Mouse (Mus musculus) heart, embryonic 12.5 days (tissue): Measurements from ENCODE around the gene Usp54. TPM values are rescaled to one million over a fixed set of nuclear protein-coding genes. Genes with fewer than 3 reads are reported as not detected.
A peak's percentile ranks its signal among the peaks of the same experiment; 100 is the strongest.

Experiments
- ATAC-seq: fragments of 200-750 bp; cut with Nextera tagmentation; 2 replicates; pipeline ENCODE4 v1.8.0; 2017; ENCODE audit warnings: moderate TSS enrichment, moderate library complexity; ENCODE audit not compliant: insufficient number of reproducible peaks, low FRiP score
- H3K27ac ChIP-seq: fragments of 300-500 bp; sonication (generic); 2 replicates; pipeline ENCODE4 v1.5.1; 2016; ENCODE audit warnings: mild to moderate bottlenecking, moderate library complexity; ENCODE audit not compliant: poor library complexity, severe bottlenecking
- H3K27me3 ChIP-seq: fragments of 300-500 bp; sonication (generic); replicated peaks from 2 replicates; pipeline ENCODE4 v1.6.1; 2016; ENCODE audit warnings: mild to moderate bottlenecking, moderate library complexity
- H3K36me3 ChIP-seq: fragments of 300-500 bp; sonication (generic); 2 replicates; pipeline ENCODE4 v1.6.1; 2016; ENCODE audit warnings: mild to moderate bottlenecking, moderate library complexity
- H3K4me1 ChIP-seq: fragments of 300-500 bp; sonication (generic); replicated peaks from 2 replicates; pipeline ENCODE4 v1.6.1; 2016; ENCODE audit warnings: mild to moderate bottlenecking
- H3K4me2 ChIP-seq: fragments of 300-500 bp; sonication (generic); 2 replicates; pipeline ENCODE4 v1.6.1; 2016; ENCODE audit warnings: mild to moderate bottlenecking, moderate library complexity
- H3K4me3 ChIP-seq: fragments of 300-500 bp; sonication (generic); 2 replicates; pipeline ENCODE4 v1.5.1; 2016; ENCODE audit warnings: mild to moderate bottlenecking
- H3K9ac ChIP-seq: fragments of 300-500 bp; sonication (generic); 2 replicates; pipeline ENCODE4 v1.6.1; 2016; ENCODE audit warnings: mild to moderate bottlenecking, moderate library complexity
- H3K9me3 ChIP-seq: fragments of 300-500 bp; sonication (generic); replicated peaks from 2 replicates; pipeline ENCODE4 v1.6.1; 2016; ENCODE audit warnings: mild to moderate bottlenecking, moderate library complexity
- WGBS: fragments of 180-500 bp; shearing (Covaris S2); methylation state at CpG from one replicate; pipeline ENCODE4 v1.1.7; 2016; 5-methylcytosine and 5-hydroxymethylcytosine counted together
- polyA plus RNA-seq: library from polyadenylated mRNA; unstranded; fragments of >200 nt; fragmentation: Nextera tagmentation; extraction: Ambion mirVana; gene quantifications from 2 replicates; pipeline ENCODE4 v1.2.1, GENCODE M21; 2016

The Usp54 gene
- polyA plus RNA-seq, result 7.4 and 7.7 TPM in 2 replicates

GRCm38 (mm10) chr14:20640644-20641437 lies at the start of gene Usp54:
Gene Usp54 (minus strand): TSS chr14:20641063.
- H3K9ac ChIP-seq, result peak within 1 kb of the TSS; percentile 88
- no peaks in the 10 kb centered on the region; the same call in none of the 2 replicates for H3K4me1 ChIP-seq
- no peaks in the 10 kb centered on the region for H3K27me3 ChIP-seq
- H3K9me3 ChIP-seq, result no peaks in the 10 kb centered on the region
- H3K27ac ChIP-seq, result peak within 1 kb of the TSS; percentile 87
- no peaks in the 10 kb centered on the region for H3K36me3 ChIP-seq
- peak within 1 kb of the TSS; percentile 85 for H3K4me2 ChIP-seq
- peak; percentile 95 for ATAC-seq
- WGBS, result under 1% methylated on average over 73 of the region's 73 CpGs
- H3K4me3 ChIP-seq, result peak within 1 kb of the TSS; percentile 79

DNA sequence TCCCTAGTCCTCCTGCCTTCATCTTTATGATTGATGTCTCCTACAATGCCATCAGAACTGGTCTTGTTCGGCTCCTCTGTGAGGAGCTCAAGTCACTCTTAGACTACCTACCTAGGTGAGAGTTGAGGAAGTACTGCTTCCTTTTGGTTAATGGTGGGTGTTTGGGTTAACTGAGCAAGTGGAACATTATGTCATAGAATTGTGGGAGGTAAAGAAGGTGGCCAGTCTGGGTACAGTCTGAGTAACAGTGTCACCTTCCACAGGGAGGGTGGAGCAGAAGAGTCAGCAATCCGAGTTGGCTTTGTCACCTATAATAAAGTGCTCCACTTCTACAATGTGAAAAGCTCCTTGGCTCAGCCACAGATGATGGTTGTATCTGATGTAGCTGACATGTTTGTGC lies 48.1 kb upstream of the Usp54 start:
- no peaks in the 10 kb centered on the region for H3K27me3 ChIP-seq
- H3K36me3 ChIP-seq, result peaks cover 99% of the 10 kb centered on the region
- WGBS, result 88% methylated on average over 2 of the region's 2 CpGs
- no peak overlapping the region for H3K27ac ChIP-seq
- H3K4me1 ChIP-seq, result peaks cover 8% of the 10 kb centered on the region
- ATAC-seq, result no peak
- H3K9ac ChIP-seq, result no peak overlapping the region
- no peaks in the 10 kb centered on the region for H3K9me3 ChIP-seq
- no peak overlapping the region for H3K4me2 ChIP-seq
- no peak overlapping the region for H3K4me3 ChIP-seq

DNA sequence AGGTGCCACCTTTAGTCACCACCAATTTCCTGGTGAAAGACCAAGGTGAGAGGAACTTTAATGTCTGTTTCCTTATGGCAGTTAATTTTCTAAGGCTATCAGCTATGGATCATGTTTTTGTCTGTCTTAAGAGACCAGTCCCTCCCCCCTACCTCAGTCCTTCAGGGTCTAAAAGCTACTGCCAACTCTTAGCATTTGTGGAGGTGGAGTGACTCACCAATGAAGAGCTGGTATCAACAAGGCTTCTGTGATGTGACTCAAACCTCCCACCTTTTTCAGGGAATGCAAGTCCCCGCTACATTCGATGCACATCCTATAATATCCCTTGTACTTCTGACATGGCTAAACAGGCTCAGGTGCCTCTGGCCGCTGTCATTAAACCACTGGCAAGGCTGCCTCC lies 45.7 kb upstream of the Usp54 start:
- 94% methylated on average over 3 of the region's 3 CpGs for WGBS
- no peak overlapping the region for H3K4me3 ChIP-seq
- no peak overlapping the region for H3K27ac ChIP-seq
- peaks cover 98% of the 10 kb centered on the region for H3K36me3 ChIP-seq
- peaks cover 10% of the 10 kb centered on the region for H3K4me1 ChIP-seq
- no peaks in the 10 kb centered on the region for H3K9me3 ChIP-seq
- ATAC-seq, result no peak
- no peaks in the 10 kb centered on the region for H3K27me3 ChIP-seq
- H3K4me2 ChIP-seq, result no peak overlapping the region
- H3K9ac ChIP-seq, result no peak overlapping the region

GRCm38 (mm10) chr14:20682498-20682897 lies 41.6 kb upstream of the Usp54 start:
- Histone ChIP-seq H3K36me3 (peaks cover 97% of the 10 kb centered on the region), H3K4me2 (no peak overlapping the region), H3K27ac (no peak overlapping the region; the same call in 1 of the 2 replicates), H3K9ac (no peak overlapping the region), H3K4me3 (no peak overlapping the region), H3K27me3 (no peaks in the 10 kb centered on the region), H3K4me1 (peaks cover 10% of the 10 kb centered on the region), H3K9me3 (no peaks in the 10 kb centered on the region)
- 62% methylated on average over 3 of the region's 3 CpGs for WGBS
- ATAC-seq, result peak; percentile 63; the same call in 1 of the 2 replicates

DNA sequence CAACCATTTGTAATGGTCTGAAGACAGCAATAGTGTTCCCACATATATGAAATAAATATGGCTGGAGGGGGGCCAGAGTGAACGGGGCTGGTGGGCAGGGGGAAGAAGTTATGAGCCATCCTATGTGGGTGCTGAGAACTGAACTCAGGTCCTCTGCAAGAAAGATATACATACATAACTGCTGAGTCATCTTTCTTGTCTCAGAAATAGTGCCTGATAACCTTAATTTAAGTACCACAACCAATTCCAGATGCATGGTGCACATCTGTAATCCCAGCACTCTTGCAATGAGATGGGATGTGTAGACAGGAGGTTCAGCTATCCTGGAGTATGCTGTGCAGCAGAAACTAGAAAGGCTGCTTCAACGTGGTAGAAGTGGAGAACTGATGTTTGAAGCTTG lies 40.9 kb upstream of the Usp54 start:
- no peaks in the 10 kb centered on the region for H3K27me3 ChIP-seq
- no peak overlapping the region for H3K27ac ChIP-seq
- H3K4me1 ChIP-seq, result peaks cover 10% of the 10 kb centered on the region
- no peak overlapping the region for H3K9ac ChIP-seq
- H3K9me3 ChIP-seq, result no peaks in the 10 kb centered on the region
- no peak for ATAC-seq
- no peak overlapping the region for H3K4me2 ChIP-seq
- H3K4me3 ChIP-seq, result no peak overlapping the region
- 90% methylated on average over 2 of the region's 2 CpGs for WGBS
- peaks cover 96% of the 10 kb centered on the region for H3K36me3 ChIP-seq

DNA sequence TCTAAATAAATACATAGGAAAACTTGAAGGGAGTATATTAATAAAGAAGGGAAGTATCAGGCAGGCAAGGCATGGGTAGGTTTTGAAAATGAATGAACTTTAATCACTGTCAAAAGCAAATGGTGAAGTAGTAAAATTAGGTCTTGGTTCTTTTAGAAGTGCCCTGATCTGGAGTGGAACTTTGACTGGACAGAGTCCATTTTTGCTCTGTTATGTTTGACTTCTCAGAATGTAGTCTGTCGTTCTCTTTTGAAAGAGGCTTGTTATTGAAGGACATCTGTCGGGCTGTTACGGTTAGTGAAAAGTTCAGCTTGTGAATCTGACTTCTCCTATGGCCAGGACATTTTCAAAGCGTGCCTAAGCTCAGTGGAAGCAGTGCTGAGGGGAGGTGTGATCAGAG lies 37.0 kb upstream of the Usp54 start:
- no peaks in the 10 kb centered on the region for H3K27me3 ChIP-seq
- no peak for ATAC-seq
- whole genome bisulfite sequencing, result 86% methylated on average over 4 of the region's 4 CpGs
- H3K4me1 ChIP-seq, result peaks cover 21% of the 10 kb centered on the region
- H3K4me3 ChIP-seq, result no peak overlapping the region
- no peak overlapping the region for H3K4me2 ChIP-seq
- H3K9me3 ChIP-seq, result no peaks in the 10 kb centered on the region
- no peak overlapping the region for H3K9ac ChIP-seq
- H3K27ac ChIP-seq, result no peak overlapping the region
- peaks cover 71% of the 10 kb centered on the region for H3K36me3 ChIP-seq

DNA sequence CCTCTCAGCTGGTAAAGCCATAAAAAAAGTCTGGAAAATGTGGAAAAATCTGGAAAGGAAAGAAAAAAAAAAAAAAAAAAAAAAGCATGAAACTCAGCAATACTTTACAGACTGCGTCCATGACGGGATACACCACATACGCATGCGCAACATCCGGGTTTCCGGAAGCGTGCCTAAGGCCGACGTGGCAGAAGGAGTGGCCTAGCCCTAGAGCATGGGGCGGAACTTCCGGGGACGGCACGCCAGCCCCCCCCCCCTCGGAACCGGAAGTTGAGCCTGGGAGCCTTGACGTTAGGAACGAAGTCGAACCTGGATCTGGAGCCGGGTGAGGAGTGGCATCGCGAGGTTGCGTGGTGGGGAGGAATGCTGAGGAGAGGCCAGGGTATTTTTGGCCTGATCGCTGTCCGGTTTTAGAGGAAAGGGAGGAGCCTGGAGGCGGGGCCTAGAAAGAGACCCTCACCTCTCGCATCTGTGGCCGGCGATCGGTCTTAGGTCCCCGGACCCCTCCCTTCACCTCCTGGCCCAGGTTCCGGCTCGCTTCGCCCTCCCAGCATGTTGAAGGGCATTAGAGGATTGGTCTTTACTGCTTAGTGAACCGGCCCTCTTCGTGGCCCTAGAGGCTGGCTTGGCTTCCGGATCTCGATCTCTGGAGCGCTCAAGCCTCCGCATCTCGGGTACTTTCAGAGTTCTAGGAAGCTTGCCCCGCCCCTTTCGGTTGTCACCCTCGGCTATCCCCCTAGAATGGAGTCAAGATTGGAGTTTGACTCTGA lies 33.4 kb upstream of the Usp54 start, which contains the start of gene Sec24c:
Gene Sec24c, plus strand, starts transcription at position 245 of the 770 bp plus-strand sequence.
- H3K9ac ChIP-seq, result peak within 1 kb of the TSS; percentile 83
- under 1% methylated on average over 43 of the region's 43 CpGs for WGBS
- H3K4me3 ChIP-seq, result peak within 1 kb of the TSS; percentile 72
- H3K4me2 ChIP-seq, result peak within 1 kb of the TSS; percentile 76
- H3K36me3 ChIP-seq, result peaks cover 42% of the 10 kb centered on the region
- H3K9me3 ChIP-seq, result no peaks in the 10 kb centered on the region; the same call in 1 of the 2 replicates
- H3K27ac ChIP-seq, result peak within 1 kb of the TSS; percentile 92
- peak; percentile 96 for ATAC-seq
- H3K27me3 ChIP-seq, result no peaks in the 10 kb centered on the region
- peaks cover 11% of the 10 kb centered on the region for H3K4me1 ChIP-seq

- peak overlapping the region; percentile 90 for H3K27ac ChIP-seq
- H3K4me3 ChIP-seq, result peak overlapping the region; percentile 72
- H3K4me1 ChIP-seq, result peaks cover 16% of the 10 kb centered on the region
- H3K9me3 ChIP-seq, result no peaks in the 10 kb centered on the region; the same call in 1 of the 2 replicates
- H3K4me2 ChIP-seq, result peak overlapping the region; percentile 76
- H3K9ac ChIP-seq, result peak overlapping the region; percentile 64; the same call in 1 of the 2 replicates
- peak; percentile 52; the same call in 1 of the 2 replicates for ATAC-seq
- no peaks in the 10 kb centered on the region for H3K27me3 ChIP-seq
- WGBS, result 10% methylated on average over 13 of the region's 13 CpGs
- peaks cover 36% of the 10 kb centered on the region for H3K36me3 ChIP-seq
Measured at GRCm38 (mm10) chr14:20673735-20674063, 32.8 kb upstream of the Usp54 start.

GRCm38 (mm10) chr14:20672990-20673389 lies 32.1 kb upstream of the Usp54 start:
- 92% methylated on average over 2 of the region's 2 CpGs for WGBS
- Histone ChIP-seq H3K9me3 (no peaks in the 10 kb centered on the region; the same call in 1 of the 2 replicates), H3K27me3 (no peaks in the 10 kb centered on the region), H3K4me3 (no peak overlapping the region), H3K9ac (no peak overlapping the region), H3K27ac (no peak overlapping the region), H3K4me2 (no peak overlapping the region), H3K4me1 (peaks cover 20% of the 10 kb centered on the region), H3K36me3 (peaks cover 29% of the 10 kb centered on the region)
- ATAC-seq, result no peak

DNA sequence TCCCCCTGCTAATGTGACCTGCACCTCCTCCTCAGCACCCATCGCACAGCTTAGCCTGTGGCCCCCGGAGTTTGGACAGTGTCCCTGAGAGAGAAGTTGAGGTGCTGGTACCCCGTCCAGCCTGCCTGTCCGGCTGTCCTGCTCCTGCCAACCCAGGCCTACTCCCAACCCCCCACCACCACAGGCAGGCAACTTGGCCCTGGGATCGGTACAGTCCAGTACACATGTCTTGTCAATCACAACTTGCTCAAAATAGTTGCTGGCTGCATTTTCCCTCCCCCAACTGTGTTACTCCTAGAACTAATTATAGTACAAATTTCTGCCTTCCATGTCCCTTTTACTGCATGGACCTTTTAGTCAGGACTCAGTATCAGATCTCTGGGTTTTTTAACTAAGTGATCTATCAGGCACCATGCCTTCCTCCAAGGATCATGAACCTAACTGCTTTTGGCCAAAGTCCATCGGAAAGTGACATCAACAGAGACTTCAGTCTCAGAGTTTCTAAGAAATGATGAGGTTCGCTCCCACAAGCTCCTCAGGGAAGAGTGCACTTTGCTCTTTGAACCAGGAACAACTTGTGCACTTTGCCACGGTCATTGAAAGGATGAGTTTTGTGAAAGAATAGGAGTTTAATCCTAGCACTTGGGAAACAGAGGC lies 27.4 kb upstream of the Usp54 start, which contains the start of gene Synpo2l:
Gene Synpo2l, minus strand, starts transcription at position 201 of the 657 bp plus-strand sequence.
- H3K27ac ChIP-seq, result peak within 1 kb of the TSS; percentile 94
- H3K9ac ChIP-seq, result peak within 1 kb of the TSS; percentile 74
- H3K9me3 ChIP-seq, result no peaks in the 10 kb centered on the region; the same call in 1 of the 2 replicates
- 0 out of 2 replicates have a peak, but pooled peaks cover 5% of the 10 kb centered on the region for H3K36me3 ChIP-seq
- peak within 1 kb of the TSS; percentile 63 for H3K4me2 ChIP-seq
- no peaks in the 10 kb centered on the region for H3K27me3 ChIP-seq
- H3K4me1 ChIP-seq, result peaks cover 30% of the 10 kb centered on the region
- 55% methylated on average over 8 of the region's 8 CpGs for WGBS
- ATAC-seq, result peak; percentile 53
- H3K4me3 ChIP-seq, result peak within 1 kb of the TSS; percentile 40
